Mouse (Mus musculus): Measurements from ENCODE around the gene Eml1. TPM values are rescaled to one million over a fixed set of nuclear protein-coding genes. Genes with fewer than 3 reads are reported as not detected.
A peak's percentile ranks its signal among the peaks of the same experiment; 100 is the strongest.

The Eml1 gene
- polyA plus RNA-seq, 1 experiment, result 45.2 TPM

GRCm38 (mm10) chr12:108453561-108454044 lies 82.8 kb downstream of the Eml1 start:
- Histone ChIP-seq H3K4me3 (ENCODE audit: insufficient read depth, poor library complexity, severe bottlenecking) (no peak overlapping the region), H3K79me2 (ENCODE audit: control insufficient read depth, insufficient read depth) (peaks cover 80% of the 10 kb centered on the region), H3ac (ENCODE audit: control insufficient read depth, insufficient read length, low read depth) (no peak overlapping the region), H3K79me3 (ENCODE audit: low read depth) (peaks cover 54% of the 10 kb centered on the region), H3K27me3 (ENCODE audit: control insufficient read depth, insufficient read depth, insufficient read length) (no peaks in the 10 kb centered on the region), H3K36me3 (ENCODE audit: control insufficient read depth, insufficient read depth) (peaks cover 18% of the 10 kb centered on the region)
- TF ChIP-seq CTCF (IDR thresholded peaks at IDR 0.05; ENCODE audit: control insufficient read depth, insufficient read depth, insufficient read length), result no peak
- TF ChIP-seq MYOG (IDR thresholded peaks at IDR 0.05; ENCODE audit: control insufficient read depth, extremely low read depth, insufficient read length), result no peak
- TF ChIP-seq MAX (IDR thresholded peaks at IDR 0.05), result no peak
- no peak for TF ChIP-seq MYOD1 (IDR thresholded peaks at IDR 0.05; ENCODE audit: control insufficient read depth, insufficient read length, low read depth)
- peak; percentile 48 for TF ChIP-seq CEBPB (IDR thresholded peaks at IDR 0.05; ENCODE audit: low read depth)
- peak; percentile 17 for TF ChIP-seq FOSL1 (IDR thresholded peaks at IDR 0.05; ENCODE audit: insufficient read depth, low read length, poor library complexity, severe bottlenecking)

- no peak overlapping the region for H3ac ChIP-seq (ENCODE audit: control insufficient read depth, insufficient read length, low read depth)
- no peak overlapping the region for H3K4me3 ChIP-seq (ENCODE audit: insufficient read depth, poor library complexity, severe bottlenecking)
- no peak for TF ChIP-seq MYOG (IDR thresholded peaks at IDR 0.05; ENCODE audit: control insufficient read depth, extremely low read depth, insufficient read length)
- TF ChIP-seq CTCF (IDR thresholded peaks at IDR 0.05; ENCODE audit: control insufficient read depth, insufficient read depth, insufficient read length), result no peak
- no peak for TF ChIP-seq FOSL1 (IDR thresholded peaks at IDR 0.05; ENCODE audit: insufficient read depth, low read length, poor library complexity, severe bottlenecking)
- no peak for TF ChIP-seq USF1 (IDR thresholded peaks at IDR 0.05; ENCODE audit: low read depth)
- no peak for TF ChIP-seq MYOD1 (IDR thresholded peaks at IDR 0.05; ENCODE audit: control insufficient read depth, insufficient read length, low read depth)
- no peak for TF ChIP-seq MAX (IDR thresholded peaks at IDR 0.05)
- no peak for TF ChIP-seq CEBPB (IDR thresholded peaks at IDR 0.05; ENCODE audit: low read depth)
- peaks cover 77% of the 10 kb centered on the region for H3K79me2 ChIP-seq (ENCODE audit: control insufficient read depth, insufficient read depth)
- peaks cover 13% of the 10 kb centered on the region for H3K36me3 ChIP-seq (ENCODE audit: control insufficient read depth, insufficient read depth)
- H3K79me3 ChIP-seq (ENCODE audit: low read depth), result peaks cover 48% of the 10 kb centered on the region
- no peaks in the 10 kb centered on the region for H3K27me3 ChIP-seq (ENCODE audit: control insufficient read depth, insufficient read depth, insufficient read length)
These were observed 84.2 kb downstream of the Eml1 start for GRCm38 (mm10) chr12:108455004-108455403.

DNA sequence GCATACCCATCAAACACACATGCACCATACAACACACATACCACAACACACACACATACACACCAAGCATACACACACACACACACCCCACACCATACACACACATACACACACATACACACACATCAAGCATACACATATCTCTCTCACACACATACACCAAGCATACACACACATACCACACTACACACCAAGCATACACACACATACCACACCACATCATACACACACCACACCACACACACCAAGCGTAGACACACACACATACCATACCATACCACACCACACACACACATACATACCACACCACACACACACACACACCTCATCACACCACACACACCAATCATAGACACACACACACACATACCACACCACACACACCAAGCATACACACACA lies 102.1 kb downstream of the Eml1 start:
- no peak overlapping the region for H3ac ChIP-seq (ENCODE audit: control insufficient read depth, insufficient read length, low read depth)
- H3K4me3 ChIP-seq (ENCODE audit: insufficient read depth, poor library complexity, severe bottlenecking), result no peak overlapping the region
- H3K79me3 ChIP-seq (ENCODE audit: low read depth), result no peaks in the 10 kb centered on the region
- peaks cover 31% of the 10 kb centered on the region for H3K36me3 ChIP-seq (ENCODE audit: control insufficient read depth, insufficient read depth)
- no peak for TF ChIP-seq USF1 (IDR thresholded peaks at IDR 0.05; ENCODE audit: low read depth)
- TF ChIP-seq CEBPB (IDR thresholded peaks at IDR 0.05; ENCODE audit: low read depth), result no peak
- no peak for TF ChIP-seq MYOD1 (IDR thresholded peaks at IDR 0.05; ENCODE audit: control insufficient read depth, insufficient read length, low read depth)
- TF ChIP-seq MYOG (IDR thresholded peaks at IDR 0.05; ENCODE audit: control insufficient read depth, extremely low read depth, insufficient read length), result no peak
- TF ChIP-seq CTCF (IDR thresholded peaks at IDR 0.05; ENCODE audit: control insufficient read depth, insufficient read depth, insufficient read length), result no peak
- no peak for TF ChIP-seq FOSL1 (IDR thresholded peaks at IDR 0.05; ENCODE audit: insufficient read depth, low read length, poor library complexity, severe bottlenecking)
- no peak for TF ChIP-seq MAX (IDR thresholded peaks at IDR 0.05)
- no peaks in the 10 kb centered on the region for H3K27me3 ChIP-seq (ENCODE audit: control insufficient read depth, insufficient read depth, insufficient read length)
- H3K79me2 ChIP-seq (ENCODE audit: control insufficient read depth, insufficient read depth), result peaks cover 6% of the 10 kb centered on the region

GRCm38 (mm10) chr12:108474440-108474839 lies 103.7 kb downstream of the Eml1 start:
- peaks cover 6% of the 10 kb centered on the region for H3K79me2 ChIP-seq (ENCODE audit: control insufficient read depth, insufficient read depth)
- peaks cover 1% of the 10 kb centered on the region for H3K79me3 ChIP-seq (ENCODE audit: low read depth)
- TF ChIP-seq FOSL1 (IDR thresholded peaks at IDR 0.05; ENCODE audit: insufficient read depth, low read length, poor library complexity, severe bottlenecking), result no peak
- H3ac ChIP-seq (ENCODE audit: control insufficient read depth, insufficient read length, low read depth), result no peak overlapping the region
- no peaks in the 10 kb centered on the region for H3K27me3 ChIP-seq (ENCODE audit: control insufficient read depth, insufficient read depth, insufficient read length)
- no peak overlapping the region for H3K4me3 ChIP-seq (ENCODE audit: insufficient read depth, poor library complexity, severe bottlenecking)
- peaks cover 29% of the 10 kb centered on the region for H3K36me3 ChIP-seq (ENCODE audit: control insufficient read depth, insufficient read depth)

GRCm38 (mm10) chr12:108478714-108479113 lies 108.0 kb downstream of the Eml1 start:
- Histone ChIP-seq H3ac (ENCODE audit: control insufficient read depth, insufficient read length, low read depth) (no peak overlapping the region), H3K79me2 (ENCODE audit: control insufficient read depth, insufficient read depth) (no peaks in the 10 kb centered on the region)

DNA sequence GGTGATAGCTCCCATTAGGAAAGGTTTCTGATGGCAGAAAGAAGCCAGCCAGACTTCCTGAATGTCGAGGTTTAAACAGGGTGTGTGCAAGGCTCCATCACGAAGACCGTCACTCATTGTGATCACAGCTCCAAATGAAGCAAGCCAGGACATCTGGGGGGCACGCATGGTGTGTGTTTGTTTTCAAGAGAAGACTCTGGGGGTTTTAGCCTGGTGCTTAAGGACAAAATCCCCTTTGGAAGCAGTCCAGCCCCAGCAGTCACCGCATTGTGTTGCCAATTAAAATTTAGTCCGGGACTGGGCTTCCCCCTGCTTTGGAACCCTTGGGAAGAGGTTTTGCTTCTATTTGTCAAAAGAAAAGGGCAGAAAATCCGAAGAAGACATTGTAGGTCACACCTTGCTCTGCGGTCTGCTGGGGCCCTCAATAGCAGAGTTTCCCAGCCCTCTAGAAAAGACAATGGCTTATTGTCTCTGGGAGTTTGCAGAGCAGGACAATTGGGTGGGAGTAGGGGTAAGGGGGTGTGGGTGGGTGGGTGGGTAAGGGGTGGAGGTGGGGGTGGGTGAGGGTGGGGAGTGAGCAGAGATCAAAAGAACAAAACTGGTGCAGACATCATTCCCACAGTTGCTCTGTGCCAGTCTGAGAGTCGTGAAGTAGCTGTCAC lies 110.1 kb downstream of the Eml1 start:
- Histone ChIP-seq H3K36me3 (ENCODE audit: control insufficient read depth, insufficient read depth) (peaks cover 13% of the 10 kb centered on the region), H3K79me2 (ENCODE audit: control insufficient read depth, insufficient read depth) (no peaks in the 10 kb centered on the region), H3K27me3 (ENCODE audit: control insufficient read depth, insufficient read depth, insufficient read length) (no peaks in the 10 kb centered on the region), H3ac (ENCODE audit: control insufficient read depth, insufficient read length, low read depth) (no peak overlapping the region), H3K4me3 (ENCODE audit: insufficient read depth, poor library complexity, severe bottlenecking) (no peak overlapping the region), H3K79me3 (ENCODE audit: low read depth) (peaks cover 1% of the 10 kb centered on the region)
- TF ChIP-seq MYOG (IDR thresholded peaks at IDR 0.05; ENCODE audit: control insufficient read depth, extremely low read depth, insufficient read length) (no peak), USF1 (IDR thresholded peaks at IDR 0.05; ENCODE audit: low read depth) (no peak), FOSL1 (IDR thresholded peaks at IDR 0.05; ENCODE audit: insufficient read depth, low read length, poor library complexity, severe bottlenecking) (no peak), MYOD1 (IDR thresholded peaks at IDR 0.05; ENCODE audit: control insufficient read depth, insufficient read length, low read depth) (no peak), MAX (IDR thresholded peaks at IDR 0.05) (no peak), CEBPB (IDR thresholded peaks at IDR 0.05; ENCODE audit: low read depth) (no peak), CTCF (IDR thresholded peaks at IDR 0.05; ENCODE audit: control insufficient read depth, insufficient read depth, insufficient read length) (no peak)

More at GRCm38 (mm10) chr12:108478714-108479113, 108.0 kb downstream of the Eml1 start:
- Histone ChIP-seq H3K36me3 (ENCODE audit: control insufficient read depth, insufficient read depth) (peaks cover 23% of the 10 kb centered on the region), H3K4me3 (ENCODE audit: insufficient read depth, poor library complexity, severe bottlenecking) (no peak overlapping the region), H3K27me3 (ENCODE audit: control insufficient read depth, insufficient read depth, insufficient read length) (no peaks in the 10 kb centered on the region), H3K79me3 (ENCODE audit: low read depth) (peaks cover 1% of the 10 kb centered on the region)
- TF ChIP-seq USF1 (IDR thresholded peaks at IDR 0.05; ENCODE audit: low read depth) (no peak), CTCF (IDR thresholded peaks at IDR 0.05; ENCODE audit: control insufficient read depth, insufficient read depth, insufficient read length) (no peak), MAX (IDR thresholded peaks at IDR 0.05) (no peak), FOSL1 (IDR thresholded peaks at IDR 0.05; ENCODE audit: insufficient read depth, low read length, poor library complexity, severe bottlenecking) (no peak), CEBPB (IDR thresholded peaks at IDR 0.05; ENCODE audit: low read depth) (no peak), MYOD1 (IDR thresholded peaks at IDR 0.05; ENCODE audit: control insufficient read depth, insufficient read length, low read depth) (no peak)
